Mouse (Mus musculus) left cerebral cortex, postnatal 4 days (tissue): ENCODE results near the gene Rbm44. TPM values are rescaled to one million over a fixed set of nuclear protein-coding genes. Genes with fewer than 3 reads are reported as not detected.
A peak's percentile ranks its signal among the peaks of the same experiment; 100 is the strongest.

Experiments used
- DNase-seq: peaks from one replicate; pipeline ENCODE4 v3.0.0-alpha.2; 2022
- intact Hi-C: fragments of 180-260 bp; cut with DNase I; formaldehyde crosslinking; loops from one replicate; pipeline ENCODE4 v1.15.1; 2025
- total RNA-seq, 2 experiments: library from RNA; stranded (reverse); gene quantifications; 2 replicates each; pipeline ENCODE4 v1.2.3; 2021

The Rbm44 gene
- total RNA-seq, 2 experiments from 2014 or later, result 0.10 TPM; not detected in 1

DNA sequence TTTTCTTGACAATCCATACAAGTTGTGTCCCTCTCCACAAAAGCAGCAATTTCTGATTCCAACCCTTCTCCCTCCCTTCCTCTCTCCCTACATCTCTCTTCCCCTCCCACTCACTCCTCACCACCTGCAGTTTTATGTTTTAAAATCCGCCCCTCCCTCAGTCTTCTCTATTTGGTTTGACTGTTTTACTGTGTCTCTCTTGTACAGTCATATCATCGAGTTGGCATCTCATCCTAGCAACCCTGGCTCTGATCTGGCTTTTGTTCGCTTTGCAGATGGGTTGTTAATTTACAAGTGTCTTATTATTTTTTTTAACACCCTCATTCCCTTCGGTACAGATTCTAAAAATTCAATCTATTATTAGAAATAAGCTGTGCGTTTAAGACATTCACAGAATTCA is 62.0 kb downstream of the Rbm44 start:
- intact Hi-C loops, result no loop called here

DNA sequence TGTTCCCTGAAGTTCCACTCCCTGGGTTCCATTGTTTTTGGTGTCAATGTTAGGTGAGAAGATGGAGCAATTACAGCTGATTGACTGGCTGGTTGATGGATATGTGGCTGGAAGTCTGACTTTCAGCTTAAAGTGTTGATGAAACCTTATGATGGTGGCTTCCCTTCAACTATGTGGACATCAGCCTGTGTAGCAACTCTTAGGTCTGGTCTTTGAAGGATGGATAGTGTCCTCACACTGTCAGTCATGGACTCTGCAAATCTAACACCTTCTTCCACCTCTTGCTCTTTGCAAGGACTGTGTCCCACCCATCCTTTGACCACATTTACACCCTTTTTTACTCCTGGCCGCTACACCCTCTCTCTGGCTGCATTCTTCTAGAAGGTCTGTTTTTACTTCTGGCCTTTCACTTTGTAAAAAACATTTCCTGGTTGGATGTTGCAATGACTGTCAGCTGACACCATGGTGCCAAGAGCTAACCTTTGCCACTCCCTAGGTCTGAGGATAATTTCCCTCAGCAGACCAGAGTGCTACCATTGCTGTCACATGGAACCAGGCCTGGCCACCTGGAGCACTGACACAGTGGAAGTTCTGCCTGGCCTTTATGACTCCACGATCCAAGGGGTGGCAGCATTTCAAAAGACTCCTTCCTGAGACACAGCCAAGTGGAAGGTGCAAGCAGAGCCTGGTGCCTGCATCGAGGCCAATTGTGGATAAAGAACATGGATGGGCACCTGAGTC is 62.6 kb downstream of the Rbm44 start:
- DNase-seq, result no peak
- intact Hi-C loops, result no loop called here

More for the DNA sequence above, 62.0 kb downstream of the Rbm44 start:
- no peak for DNase-seq

DNA sequence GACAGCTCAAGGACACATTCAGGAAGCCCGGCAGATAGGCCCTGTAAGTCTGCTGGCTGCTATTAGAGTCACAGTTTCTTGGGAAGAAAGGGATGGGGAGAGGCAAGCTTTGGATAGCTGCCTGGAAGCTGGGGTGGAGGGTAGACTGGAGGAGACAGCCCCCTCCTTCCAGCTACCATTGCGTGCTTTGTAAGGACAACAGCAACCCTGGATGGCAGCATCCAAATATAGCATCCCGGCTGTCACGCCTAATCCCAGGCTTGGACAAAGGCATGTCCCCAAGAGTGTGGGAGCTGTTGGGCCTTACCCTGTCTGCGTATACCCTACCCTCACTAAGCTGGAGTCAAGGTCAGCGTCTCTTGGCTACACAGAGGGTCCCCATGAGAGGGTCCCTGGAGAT is 64.5 kb downstream of the Rbm44 start:
- intact Hi-C loops, result no loop called here

DNA sequence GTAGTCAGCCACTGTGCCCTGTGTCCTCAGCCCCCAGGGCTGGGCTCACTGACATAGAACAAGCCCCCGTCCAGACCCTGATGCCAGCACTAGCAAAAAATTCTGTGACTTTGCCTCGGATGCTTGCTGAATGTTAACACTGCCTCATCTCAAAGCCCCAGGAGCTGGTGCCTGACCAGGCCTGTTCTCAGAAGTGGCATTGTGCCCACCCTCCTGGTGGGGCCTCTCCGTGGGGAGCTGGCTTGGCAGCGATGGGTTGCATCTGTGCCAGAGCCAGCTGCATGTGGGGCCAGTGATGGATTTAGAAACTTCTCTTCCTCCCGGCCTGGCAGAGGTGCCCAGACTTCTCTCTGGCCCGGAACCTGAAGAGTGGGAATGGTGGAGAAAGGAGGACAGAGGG is 64.9 kb downstream of the Rbm44 start:
- intact Hi-C loops, result no loop called here
- DNase-seq, result peak; percentile 80

More for the DNA sequence above, 64.5 kb downstream of the Rbm44 start:
- peak; percentile 75 for DNase-seq

DNA sequence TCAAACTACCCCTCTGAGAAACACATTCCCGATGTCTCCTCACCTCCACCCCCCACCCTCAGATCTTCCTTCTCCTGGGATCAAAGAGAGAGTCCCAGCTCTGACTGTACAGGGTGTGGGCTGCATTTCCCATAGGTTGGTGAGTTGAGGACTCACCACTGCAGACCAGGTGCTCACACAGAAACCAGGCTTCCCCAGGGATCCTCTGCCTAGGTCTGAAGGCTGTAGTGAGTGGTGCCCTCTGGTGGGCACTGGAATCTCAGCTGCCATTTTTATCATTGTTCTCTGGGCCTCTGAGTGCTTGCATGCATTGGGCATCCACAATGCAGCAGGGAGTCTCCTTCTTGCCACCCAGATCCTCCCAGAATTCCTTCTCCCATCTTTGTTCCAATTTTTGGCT is 66.2 kb downstream of the Rbm44 start:
- intact Hi-C loops, result no loop called here
- DNase-seq, result peak; percentile 68

DNA sequence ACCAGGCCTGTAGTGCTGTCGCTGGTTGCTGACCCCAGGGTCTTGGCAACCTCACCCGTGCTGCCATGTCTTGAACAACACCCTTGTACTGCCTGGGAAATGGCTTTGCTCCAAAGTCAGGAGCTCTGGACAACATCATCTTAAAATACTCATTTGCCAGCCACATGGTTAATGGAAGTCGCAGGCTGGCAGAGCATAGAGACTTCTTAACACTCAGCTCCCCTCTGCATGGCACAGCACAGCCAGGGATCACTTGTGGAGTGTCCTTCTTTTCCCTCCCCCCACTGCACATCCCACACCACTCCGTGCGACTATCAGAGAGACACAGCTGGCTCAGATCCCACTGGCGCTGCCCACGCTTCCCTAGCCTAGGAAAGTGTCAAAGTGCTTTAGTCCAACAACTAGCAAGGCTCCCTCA is 66.7 kb downstream of the Rbm44 start:
- intact Hi-C loops, result no loop called here
- DNase-seq, result peak; percentile 64

DNA sequence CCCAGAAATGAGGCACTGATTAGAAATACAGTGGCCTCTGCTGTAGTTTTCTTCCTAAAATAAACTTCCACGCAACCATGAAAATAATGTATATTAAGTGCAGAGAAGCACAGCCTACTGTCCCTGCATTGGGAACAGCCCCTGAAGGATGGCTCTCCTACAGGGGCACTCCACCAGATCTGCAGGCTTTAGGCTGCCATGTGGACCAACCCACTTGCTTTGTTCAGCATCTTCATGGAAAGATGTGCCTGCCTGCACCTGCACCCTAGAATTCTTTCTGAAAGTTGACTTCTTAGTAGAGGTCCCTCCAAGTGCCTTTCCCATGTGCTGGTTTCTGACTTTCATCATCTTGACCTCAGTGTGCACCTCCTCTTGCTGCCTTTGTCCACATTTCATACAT is 70.4 kb downstream of the Rbm44 start:
- intact Hi-C loops, result no loop called here

DNA sequence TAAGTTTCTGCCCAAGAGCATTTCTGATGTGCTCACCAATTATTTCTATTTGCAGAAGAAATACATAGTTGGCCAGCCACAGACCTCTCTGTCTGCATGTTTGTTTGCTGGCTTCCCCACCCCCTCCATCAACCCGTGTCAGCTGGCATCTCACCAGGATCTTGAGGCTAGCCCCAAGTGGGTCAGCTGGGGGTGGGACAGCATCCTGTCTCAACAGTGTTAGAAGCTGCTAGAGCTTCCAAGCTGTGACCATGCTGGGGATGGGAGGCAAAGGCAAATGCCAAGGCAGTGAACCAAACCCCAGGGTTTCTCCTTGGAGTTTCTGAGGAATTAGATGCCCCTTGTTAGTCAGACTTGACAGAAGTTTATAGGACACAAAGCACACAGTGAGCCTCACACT is 71.1 kb downstream of the Rbm44 start:
- DNase-seq, result peak; percentile 63
- intact Hi-C loops, result no loop called here

More for the DNA sequence above, 70.4 kb downstream of the Rbm44 start:
- DNase-seq, result no peak

DNA sequence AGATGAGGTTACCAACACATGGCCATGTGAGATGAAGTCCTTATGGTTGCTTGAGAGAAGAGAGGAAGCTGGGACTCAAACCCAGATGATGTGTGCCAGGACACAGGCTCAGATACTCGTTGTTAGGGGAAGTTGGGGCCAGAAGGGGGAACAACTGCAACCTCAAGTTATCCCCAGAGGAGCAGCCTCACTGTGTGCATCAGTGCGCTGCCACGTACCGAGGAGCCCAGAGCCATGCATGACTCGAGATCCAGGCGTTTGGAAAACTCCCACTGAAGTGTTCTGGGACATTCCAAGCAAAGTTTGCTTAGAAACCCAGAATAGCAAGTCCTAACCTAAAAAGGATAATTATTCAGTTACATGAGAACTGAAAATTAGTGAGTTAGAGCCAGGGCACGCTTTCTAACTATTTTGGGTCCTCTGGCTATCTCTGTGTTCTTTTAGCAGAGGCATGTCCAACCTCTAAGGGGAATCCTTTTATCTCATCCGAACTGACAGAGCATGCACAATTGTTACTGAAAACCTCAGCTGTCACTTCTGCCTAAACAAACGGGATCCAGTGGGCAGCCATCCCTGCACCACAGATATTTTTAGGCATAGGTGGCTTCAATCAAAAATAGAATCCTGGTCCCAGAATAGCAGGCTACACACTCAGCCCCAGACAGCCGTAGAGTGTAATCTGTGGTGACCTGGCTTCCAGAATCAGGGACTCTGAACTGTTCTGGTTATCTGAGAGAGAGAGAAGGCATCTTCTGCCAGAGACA is 71.8 kb downstream of the Rbm44 start:
- no peak for DNase-seq
- intact Hi-C loops, result no loop called here

DNA sequence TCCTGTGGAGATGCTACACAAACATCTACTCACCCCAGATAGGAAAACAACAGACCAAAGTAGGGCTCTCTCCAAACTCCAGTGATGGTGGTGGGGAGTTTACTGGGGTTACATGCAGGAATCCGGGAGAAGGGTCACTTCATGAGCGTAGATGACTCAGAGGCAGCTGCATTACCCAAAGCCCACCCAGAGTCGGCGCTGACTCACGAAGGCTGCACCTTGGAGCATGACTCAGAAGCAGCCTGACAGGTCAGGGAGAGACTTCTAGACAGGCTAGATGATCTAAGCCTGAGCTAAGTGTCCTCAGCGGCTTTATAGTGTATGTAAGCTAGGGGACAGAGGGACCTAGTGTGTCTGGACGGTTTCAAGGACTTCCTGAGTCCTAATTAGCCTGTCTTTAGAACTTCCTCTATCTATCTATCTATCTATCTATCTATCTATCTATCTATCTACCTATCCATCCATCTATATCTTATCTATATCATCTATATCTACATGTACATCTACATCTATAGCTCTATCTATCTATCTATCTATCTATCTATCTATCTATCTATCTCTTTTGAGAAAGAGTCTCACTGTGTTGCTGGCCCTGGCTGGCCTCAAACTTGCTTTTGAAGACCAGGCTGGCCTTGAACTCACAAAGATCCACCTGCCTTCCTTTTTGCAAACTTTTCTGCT is 74.9 kb downstream of the Rbm44 start:
- DNase-seq, result no peak
- intact Hi-C loops, result no loop called here

DNA sequence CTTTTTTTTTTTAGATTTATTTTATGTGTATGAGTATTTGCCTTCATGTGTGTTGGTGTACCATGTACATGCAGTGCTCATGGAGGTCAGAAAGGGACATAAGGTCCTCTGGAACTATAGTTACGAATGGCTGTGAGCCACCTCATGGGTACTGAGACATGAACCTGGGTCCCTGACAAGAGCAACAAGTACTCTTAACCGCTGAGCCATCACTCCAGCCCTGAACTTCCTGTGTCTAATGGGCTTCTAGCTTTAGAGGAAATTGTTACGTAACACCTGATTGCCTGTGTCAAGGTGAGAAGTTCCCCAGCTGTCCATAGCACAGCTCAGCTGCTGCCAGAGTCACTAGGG is 75.4 kb downstream of the Rbm44 start:
- intact Hi-C loops, result no loop called here
- no peak for DNase-seq

Other genes with a start within 250 kb of the Rbm44 start
- under 1 TPM; 0.40 to 0.79 TPM for gene Mlph, start 230.0 kb upstream of the Rbm44 start, total RNA-seq
- gene Prlh, start 192.0 kb upstream of the Rbm44 start, total RNA-seq, result not detected
- not detected for gene Rab17, start 175.4 kb upstream of the Rbm44 start, total RNA-seq
- gene Lrrfip1, start 146.4 kb upstream of the Rbm44 start, total RNA-seq, result 10 to 100 TPM; 66.4 to 74.2 TPM
- gene Ramp1, start 34.7 kb downstream of the Rbm44 start, total RNA-seq, result 10 to 100 TPM; 12.3 to 14.3 TPM
- 10 to 100 TPM; 44.5 to 48.4 TPM for gene Ube2f, start 105.2 kb downstream of the Rbm44 start, total RNA-seq
- 10 to 100 TPM in 1 of 2 experiments, 1 to 10 TPM in 1; 9.2 to 11.3 TPM for gene Scly, start 153.2 kb downstream of the Rbm44 start, total RNA-seq
- under 1 TPM in 1 of 2 experiments, not detected in 1; 0.14 TPM for gene Espnl, start 177.0 kb downstream of the Rbm44 start, total RNA-seq
- gene Klhl30, start 205.9 kb downstream of the Rbm44 start, total RNA-seq, result not detected
- under 1 TPM; 0.22 to 0.32 TPM for gene Erfe, start 221.3 kb downstream of the Rbm44 start, total RNA-seq